Mouse (Mus musculus): ENCODE data around the gene Adcy1.

DNA sequence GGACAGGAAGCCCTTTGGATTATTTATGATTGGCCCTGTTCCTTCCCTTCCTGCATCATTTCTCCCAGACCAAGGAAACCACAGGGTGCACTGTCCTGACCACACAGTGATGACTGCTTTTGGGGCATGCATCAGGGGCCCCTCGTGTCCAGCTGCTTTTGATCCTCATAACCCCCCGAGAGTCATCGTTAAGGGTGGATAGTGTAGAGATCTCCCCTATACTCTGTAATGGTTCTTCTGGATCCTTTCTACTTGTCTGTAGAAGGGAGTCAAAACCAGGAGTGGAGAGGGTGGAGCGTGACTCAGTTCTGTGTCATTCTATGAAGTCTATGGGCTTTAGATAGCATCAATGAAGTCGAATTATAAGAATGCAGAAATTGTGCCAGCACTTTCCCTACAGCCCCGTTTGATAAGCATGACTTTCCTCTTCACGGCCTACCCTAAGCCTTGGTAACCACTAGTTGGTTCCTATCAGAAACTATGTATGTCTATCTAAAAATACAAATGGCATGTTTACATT lies 44.2 kb upstream of the Adcy1 start:
- TF ChIP-seq CTCF (IDR thresholded peaks at IDR 0.05; ENCODE audit: low read depth, low read length) (no peak), POLR2A (IDR thresholded peaks at IDR 0.05; ENCODE audit: borderline replicate concordance, low read depth, low read length) (no peak)

Measured in bone marrow macrophage, adult 2 months (primary cell).